Mouse (Mus musculus) gastrocnemius, postnatal 14 days (tissue): ENCODE measurements around the gene Iqschfp. TPM values are rescaled to one million over a fixed set of nuclear protein-coding genes. Genes with fewer than 3 reads are reported as not detected.

ENCODE experiments used
- DNase-seq: peaks from one replicate; pipeline ENCODE4 v3.0.0; 2021; ENCODE audit warnings: mixed read lengths
- intact Hi-C: fragments of 180-260 bp; cut with DNase I; formaldehyde crosslinking; loops from one replicate; pipeline ENCODE4 v1.15.1; 2025; ENCODE audit warnings: low total_unique reads
- long read RNA-seq, 2 experiments: library from polyadenylated mRNA; stranded (forward); transcript quantifications; one replicate each; pipeline ENCODE4 v2.0.0; 2021
- total RNA-seq, 2 experiments: library from RNA; stranded (reverse); gene quantifications; 2 replicates each; pipeline ENCODE4 v1.2.3; 2021

The Iqschfp gene
- total RNA-seq = not detected
- long read RNA-seq, experiment 1, partial matches to known transcripts = 6 of 9 reads
- long read RNA-seq, experiment 1, other reads (novel, unspliced or antisense) = 3 of 9 reads
- long read RNA-seq, experiment 2, partial matches to known transcripts = 6 of 7 reads
- long read RNA-seq, experiment 2, other reads (novel, unspliced or antisense) = 1 of 7 reads

- intact Hi-C loops = no loop called here
- no peak for DNase-seq
These were observed at the start of gene Iqschfp, which contains the start of gene Iqcj for GRCm38 (mm10) chr3:67892026-67892705. TSS of gene Iqschfp (plus strand) at chr3:67892232. TSS of gene Iqcj (plus strand) at chr3:67892220.

GRCm38 (mm10) chr3:67852397-67852796, 39.6 kb upstream of the Iqschfp start:
- intact Hi-C loops = no loop called here
- DNase-seq = no peak

GRCm38 (mm10) chr3:67861524-67861923, 30.5 kb upstream of the Iqschfp start:
- intact Hi-C loops = no loop called here
- no peak for DNase-seq

- DNase-seq = no peak
- intact Hi-C loops = no loop called here
These were observed 24.5 kb upstream of the Iqschfp start for GRCm38 (mm10) chr3:67867420-67868065.

- no peak for DNase-seq
- intact Hi-C loops = no loop called here
These were observed 22.6 kb upstream of the Iqschfp start for GRCm38 (mm10) chr3:67869424-67869823.

GRCm38 (mm10) chr3:67877253-67877652, 14.8 kb upstream of the Iqschfp start:
- intact Hi-C loops = no loop called here
- no peak for DNase-seq

GRCm38 (mm10) chr3:67884335-67884734, 7.7 kb upstream of the Iqschfp start:
- no peak for DNase-seq
- intact Hi-C loops = no loop called here

- no peak for DNase-seq
- intact Hi-C loops = no loop called here
These were observed 5.9 kb upstream of the Iqschfp start for GRCm38 (mm10) chr3:67886176-67886575.

GRCm38 (mm10) chr3:67887251-67887650, 4.8 kb upstream of the Iqschfp start:
- DNase-seq = no peak
- intact Hi-C loops = no loop called here

GRCm38 (mm10) chr3:67892768-67893167, 736 bp downstream of the Iqschfp start:
- intact Hi-C loops = no loop called here
- no peak for DNase-seq

- DNase-seq = no peak
- intact Hi-C loops = no loop called here
These were observed 10.5 kb downstream of the Iqschfp start for GRCm38 (mm10) chr3:67902517-67902916.

- no peak for DNase-seq
- intact Hi-C loops = no loop called here
These were observed 16.6 kb downstream of the Iqschfp start for GRCm38 (mm10) chr3:67908586-67908985.

GRCm38 (mm10) chr3:67918098-67918497, 26.1 kb downstream of the Iqschfp start:
- intact Hi-C loops = no loop called here
- no peak for DNase-seq

- intact Hi-C loops = no loop called here
- no peak for DNase-seq
These were observed 26.7 kb downstream of the Iqschfp start for GRCm38 (mm10) chr3:67918634-67919259.

- no peak for DNase-seq
- intact Hi-C loops = no loop called here
These were observed 31.1 kb downstream of the Iqschfp start for GRCm38 (mm10) chr3:67923095-67923494.

GRCm38 (mm10) chr3:67925453-67925852, 33.4 kb downstream of the Iqschfp start:
- intact Hi-C loops = no loop called here
- no peak for DNase-seq

GRCm38 (mm10) chr3:67930424-67931133, 38.5 kb downstream of the Iqschfp start:
- no peak for DNase-seq
- intact Hi-C loops = no loop called here

- intact Hi-C loops = no loop called here
- DNase-seq = no peak
These were observed 39.1 kb downstream of the Iqschfp start for GRCm38 (mm10) chr3:67931181-67931580.

- intact Hi-C loops = no loop called here
- DNase-seq = no peak
These were observed 39.9 kb downstream of the Iqschfp start for GRCm38 (mm10) chr3:67931914-67932313.

- DNase-seq = no peak
- intact Hi-C loops = no loop called here
These were observed 43.8 kb downstream of the Iqschfp start for GRCm38 (mm10) chr3:67935829-67936228.
